Mouse (Mus musculus) R1 (cell line): ENCODE data around the gene Hjurp.
A peak's percentile ranks its signal among the peaks of the same experiment; 100 is the strongest.

ENCODE experiments used
- DNase-seq: peaks from one replicate; pipeline ENCODE4 v3.0.0-alpha.2; 2018; ENCODE audit warnings: low read depth, low spot score

Gene Hjurp

DNA sequence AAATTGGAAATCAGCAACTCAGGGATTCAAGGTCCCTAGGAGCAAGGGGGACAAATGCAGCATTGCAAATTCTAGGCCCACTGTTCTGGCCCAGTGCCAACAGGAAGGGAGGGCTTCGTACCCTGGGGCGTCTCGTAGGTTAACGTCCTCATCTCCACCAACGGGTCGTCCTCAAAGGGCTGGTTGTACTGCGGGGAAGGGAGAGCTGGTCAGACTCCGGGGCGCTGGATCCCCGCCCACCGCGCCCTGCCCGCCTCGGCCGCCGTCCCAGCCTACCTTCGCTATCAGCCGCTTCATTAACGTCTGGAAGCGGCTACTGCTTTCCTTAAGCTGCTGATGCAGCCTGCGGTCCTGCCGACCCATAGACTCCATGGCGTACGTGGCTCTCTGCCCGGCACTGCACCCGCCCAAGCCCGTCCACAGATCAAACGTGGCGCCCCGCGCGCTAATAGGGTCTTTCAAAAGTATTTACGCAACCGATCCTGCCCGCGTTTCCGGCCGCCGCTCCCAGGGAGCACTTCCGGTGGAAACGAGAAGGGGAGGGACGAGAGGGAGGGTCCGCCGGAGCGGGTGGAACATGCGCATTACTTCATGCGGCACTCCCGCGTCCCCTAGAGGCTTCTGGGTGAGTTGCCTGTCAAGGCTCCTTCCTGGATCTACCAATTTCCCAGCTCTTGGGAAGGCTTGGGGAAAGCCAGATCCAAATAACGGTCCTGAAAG lies at the start of gene Hjurp, which contains the start of gene Trpm8:
TSS of gene Hjurp (minus strand) at position 536 of the 720 bp plus-strand sequence.
TSS of gene Trpm8 (plus strand) at position 564 of the 720 bp plus-strand sequence.
- peak; percentile 100 for DNase-seq

DNA sequence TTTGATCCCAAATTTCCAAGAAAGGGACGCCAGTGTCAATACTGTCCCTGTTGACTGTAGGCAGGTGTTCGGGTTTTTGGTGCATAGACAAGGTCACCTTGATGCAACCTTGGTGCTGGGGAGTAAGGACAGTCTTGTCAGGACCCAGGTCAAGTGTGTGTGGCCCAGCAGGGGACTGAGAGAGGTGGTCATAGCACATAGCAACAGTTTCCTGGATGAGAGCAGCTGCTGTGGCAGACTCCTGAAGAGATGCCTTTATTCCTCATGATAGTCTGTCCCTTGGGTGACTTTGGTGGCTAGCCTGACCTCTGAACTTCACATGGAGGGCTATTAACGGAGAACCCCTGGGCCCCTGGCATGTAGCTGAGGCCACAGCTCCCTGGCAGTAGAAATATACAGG lies 45.7 kb upstream of the Hjurp start:
- DNase-seq = no peak

DNA sequence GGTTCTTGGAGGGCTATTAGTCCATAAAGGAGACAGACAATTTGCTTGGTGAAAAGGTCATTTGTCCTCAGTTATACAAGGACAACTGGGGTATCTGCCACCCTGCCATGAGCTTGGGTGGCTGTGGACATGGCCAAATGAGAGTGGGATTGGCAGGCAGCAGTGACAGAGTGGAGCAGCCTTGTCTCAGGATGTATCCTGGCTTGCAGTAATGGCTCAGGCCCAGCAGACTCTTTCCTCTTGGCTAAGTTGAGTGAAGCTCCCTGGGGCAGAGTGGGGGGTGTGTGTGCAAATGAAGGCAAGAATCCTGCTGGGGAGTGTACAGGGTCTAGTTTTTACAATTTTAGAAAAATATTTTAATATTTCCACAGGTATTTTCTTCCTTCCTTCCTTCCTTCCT lies 44.7 kb upstream of the Hjurp start:
- no peak for DNase-seq

DNA sequence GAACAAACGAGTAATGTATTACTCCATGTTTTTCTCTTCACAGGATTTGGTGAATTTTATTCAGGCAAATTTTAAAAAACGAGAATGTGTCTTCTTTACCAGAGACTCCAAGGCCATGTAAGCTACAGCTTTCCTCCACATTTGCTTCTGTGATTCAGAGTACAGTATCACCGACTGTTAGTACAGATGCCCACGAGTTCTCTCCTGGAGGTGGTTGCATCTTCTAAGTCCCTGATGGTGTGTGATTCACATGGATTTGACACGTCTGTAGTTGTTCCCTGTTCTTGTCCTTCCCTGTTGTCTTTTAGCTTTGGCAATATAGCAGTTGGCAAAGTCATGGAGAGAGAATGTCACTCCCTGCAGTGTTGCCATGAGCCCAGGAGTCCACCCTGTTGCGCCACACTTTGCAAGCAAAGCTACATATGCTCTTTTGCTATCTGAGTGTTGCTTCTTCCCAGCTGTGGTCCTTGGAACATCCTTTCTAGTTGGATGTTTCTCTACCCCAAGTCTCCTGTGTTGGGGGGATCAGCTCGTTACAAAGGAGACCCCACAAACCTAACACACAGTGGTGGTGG lies 43.5 kb upstream of the Hjurp start:
- DNase-seq = no peak

DNA sequence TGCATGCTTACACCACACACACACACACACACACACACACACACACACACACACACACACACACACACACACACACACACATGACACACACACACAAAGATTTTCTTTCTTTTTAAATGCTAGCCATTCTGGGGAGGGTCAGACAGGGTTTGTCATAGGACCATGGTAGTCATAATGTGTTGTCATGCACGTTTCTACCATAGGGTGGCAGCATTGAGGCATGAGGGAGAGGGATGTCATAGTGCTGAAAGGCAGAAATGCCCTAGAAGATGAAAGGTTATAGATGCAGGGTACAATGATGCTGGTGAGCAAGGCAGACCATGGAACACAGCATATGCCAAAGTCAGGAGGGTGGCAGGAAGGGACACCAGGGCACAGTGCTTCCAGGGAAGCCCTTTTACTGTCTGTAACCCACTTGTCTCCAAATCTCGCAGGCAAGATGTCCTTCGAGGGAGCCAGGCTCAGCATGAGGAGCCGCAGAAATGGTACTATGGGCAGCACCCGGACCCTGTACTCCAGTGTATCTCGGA lies 41.2 kb upstream of the Hjurp start:
- DNase-seq = peak; percentile 74

DNA sequence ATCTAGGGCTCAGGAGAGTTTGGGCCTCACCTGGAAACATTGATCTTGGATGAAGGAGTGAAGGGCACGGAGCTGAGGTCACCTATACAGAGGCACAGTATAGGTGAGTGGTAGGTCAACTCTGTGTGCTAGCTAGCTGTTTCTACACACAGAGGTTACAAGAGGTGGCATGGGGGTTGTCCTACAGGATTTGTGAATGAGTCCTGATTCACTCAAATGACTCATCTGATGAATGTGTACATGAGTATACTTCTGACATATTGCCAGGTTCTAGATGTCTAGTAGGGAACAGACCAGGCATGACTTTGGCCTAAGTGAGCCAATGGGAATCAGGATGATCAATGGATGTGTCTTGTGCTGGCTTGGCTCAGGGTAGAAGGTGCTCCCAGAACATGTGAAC lies 39.8 kb upstream of the Hjurp start:
- no peak for DNase-seq

DNA sequence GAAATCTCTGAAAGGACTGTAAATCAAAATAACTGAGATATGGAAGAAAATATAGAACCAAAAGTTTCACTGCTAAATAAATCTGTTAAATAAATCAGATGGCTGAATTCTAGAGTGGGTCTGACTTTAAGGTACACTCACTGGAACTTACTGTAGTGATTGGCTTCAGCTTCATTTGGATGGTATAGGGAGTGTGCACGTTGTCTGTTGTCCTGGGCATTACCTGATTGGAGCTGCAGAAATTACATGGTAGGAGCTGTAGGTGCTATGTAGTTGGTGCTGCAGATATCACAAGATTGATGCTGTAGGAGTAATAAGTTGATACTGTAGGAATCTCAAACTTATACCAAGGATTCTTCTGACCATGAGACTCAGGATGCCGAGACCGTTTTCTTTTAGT lies 32.9 kb upstream of the Hjurp start:
- no peak for DNase-seq

DNA sequence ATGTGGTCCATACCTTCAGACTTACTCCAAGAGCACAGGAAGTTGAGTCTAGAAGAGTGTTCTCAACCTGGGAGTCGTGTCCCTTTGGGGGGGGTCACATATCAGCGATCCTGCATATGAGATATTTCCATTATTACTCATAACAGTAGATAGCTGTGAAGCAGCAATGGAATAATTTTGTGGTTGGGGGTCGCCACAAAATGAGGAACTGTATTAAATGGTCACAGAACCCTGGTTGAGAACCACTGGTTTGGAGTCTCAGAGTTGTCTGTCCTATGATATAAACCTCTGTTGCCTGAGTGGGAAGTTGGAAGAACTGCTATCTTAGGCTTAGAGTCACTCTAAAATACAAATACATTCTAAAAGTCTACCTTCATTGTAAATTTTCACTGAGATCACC lies 32.5 kb upstream of the Hjurp start:
- no peak for DNase-seq

DNA sequence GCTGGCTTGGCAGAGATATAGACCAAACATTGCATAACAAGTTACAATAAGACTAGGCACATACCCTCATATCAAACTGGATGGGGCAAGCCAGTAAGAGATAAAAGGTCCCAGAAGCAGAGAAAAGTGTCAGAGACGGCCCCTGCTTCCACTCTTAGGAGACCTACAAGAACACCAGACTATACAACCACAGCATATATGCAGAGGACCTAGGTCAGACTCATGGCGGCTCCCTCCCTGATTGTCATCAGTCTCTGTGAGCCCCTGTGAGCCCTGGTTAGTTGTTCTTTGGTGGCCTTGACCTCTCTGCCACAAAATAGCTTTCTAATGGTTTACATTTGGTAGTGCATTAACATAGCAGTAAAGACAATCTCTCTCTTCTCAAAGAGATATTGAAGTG lies 31.6 kb upstream of the Hjurp start:
- no peak for DNase-seq

DNA sequence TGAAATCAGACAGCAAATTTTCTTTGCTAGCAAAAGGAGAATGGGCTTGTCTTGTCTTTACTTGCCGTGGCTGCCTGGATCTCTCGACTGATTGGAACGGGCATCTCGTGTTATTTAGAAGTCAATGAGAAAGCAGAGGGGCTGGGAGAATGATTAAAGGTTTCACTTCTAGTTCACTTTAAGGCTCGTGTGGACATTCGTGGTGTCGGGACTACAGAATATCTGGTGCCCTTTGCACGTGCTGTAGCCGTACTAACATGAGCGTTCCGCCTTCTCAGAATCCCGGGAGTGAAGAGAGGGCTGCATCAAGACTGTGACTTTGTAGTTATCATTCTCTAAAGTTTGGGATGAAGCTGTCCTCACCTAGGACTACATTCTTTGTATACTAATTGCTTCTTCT lies 29.7 kb upstream of the Hjurp start:
- DNase-seq = no peak

DNA sequence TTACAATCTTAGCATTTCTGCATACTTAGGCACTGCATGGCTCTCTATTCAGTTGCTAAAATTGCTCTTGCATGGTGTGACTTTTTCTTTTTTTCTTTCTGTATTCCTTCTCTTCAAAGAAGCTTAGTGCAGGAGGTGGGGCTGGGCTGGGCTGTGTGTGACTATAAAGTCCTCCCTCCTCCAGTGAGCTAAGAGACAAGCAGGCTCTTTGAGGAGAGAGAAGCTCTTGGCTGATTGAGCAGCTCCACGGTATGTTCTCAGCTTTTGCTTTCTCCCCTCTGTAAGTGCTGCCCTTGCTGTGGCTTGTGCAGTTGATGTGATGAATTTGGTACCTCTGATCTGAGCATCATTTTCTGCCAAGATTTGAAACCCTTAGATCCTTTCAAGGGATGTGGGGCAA lies 29.1 kb upstream of the Hjurp start:
- DNase-seq = no peak

DNA sequence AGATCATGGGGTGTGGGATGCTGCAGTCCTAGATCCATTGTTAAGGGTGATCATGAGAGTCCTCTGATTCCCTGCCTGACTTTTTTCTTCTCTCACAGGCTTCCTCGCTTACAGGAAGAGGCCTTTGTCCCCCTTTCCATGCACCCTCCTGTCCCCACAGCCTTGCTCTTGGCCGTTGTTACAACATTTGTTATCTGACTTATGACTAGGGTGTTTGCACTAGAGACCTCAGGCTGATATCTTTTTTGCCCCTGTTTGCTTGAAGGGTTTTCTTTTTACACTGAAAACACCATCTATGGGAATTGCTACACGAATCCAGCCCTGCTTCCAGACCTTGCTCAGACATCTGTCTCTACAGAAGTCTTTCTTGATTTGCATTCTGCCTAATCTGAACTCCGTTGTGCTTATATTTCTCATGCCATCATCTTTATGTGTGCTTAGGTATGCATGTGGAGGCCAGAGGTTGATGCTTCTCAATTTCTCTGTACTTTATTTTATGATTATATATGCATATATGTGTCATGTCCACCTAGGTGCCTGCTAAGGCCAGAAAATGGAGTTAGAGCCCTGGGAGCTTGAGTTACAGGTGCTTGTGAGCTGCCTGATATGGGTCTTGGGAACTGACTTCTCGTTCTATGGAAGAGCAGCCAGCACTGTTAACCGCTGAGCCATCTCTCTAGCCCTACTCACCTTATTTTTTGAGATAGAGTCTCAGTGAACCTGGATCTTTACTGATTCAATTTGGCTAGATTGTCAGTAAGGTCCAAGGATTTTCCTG lies 27.8 kb upstream of the Hjurp start:
- no peak for DNase-seq

DNA sequence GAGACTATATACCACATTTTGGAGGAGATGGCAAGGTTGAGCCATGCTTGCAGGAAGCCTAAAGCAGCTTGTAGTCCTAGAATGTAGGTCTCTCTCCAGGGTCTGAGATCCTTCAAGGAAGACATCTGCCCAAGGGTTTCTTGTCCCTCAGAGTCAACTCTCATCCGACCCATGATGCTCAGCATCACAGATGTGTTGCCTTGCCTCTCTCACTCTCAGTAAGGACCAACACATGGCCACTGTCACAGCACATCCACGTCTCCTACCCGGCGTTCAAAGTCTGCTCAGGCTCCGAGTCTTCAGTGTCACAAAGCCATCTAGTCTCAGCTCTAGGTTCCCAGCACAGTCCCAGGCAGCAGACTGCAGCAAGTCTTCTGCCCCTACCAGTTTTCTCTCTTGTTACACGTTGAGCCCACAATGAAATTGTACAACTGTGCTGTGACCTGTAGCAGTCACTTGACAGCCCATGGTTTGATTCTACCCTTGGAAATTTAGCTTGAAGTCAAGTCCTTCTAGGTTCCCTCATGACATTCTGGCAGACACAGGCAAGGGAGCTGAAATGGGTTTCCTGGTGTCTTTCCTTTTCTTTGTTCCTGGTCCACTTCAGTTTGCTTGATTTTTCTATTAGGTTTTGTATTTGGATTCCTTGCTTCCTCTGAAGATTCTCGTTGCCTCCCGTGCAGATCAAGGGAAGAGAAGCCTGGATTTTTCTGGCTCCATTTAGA lies 27.0 kb upstream of the Hjurp start:
- DNase-seq = no peak

DNA sequence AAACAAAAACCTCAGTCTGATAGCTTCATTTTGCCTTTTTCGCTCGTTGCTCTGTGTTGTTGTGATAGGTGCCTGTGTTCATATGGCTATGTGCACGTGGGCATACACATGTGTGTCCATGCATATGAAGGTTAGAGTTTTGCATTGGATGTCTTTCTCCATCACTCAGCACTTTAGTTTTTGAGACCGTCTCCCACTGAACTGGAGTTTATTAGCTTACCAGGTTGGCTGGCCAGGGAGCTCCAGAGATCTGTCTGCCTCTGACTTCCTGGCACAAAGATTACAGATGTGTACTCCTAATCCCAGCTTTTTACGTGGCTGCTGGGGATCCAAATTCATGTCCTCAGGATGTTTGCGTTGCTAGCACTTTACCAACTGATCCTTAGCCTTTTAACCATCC lies 26.3 kb upstream of the Hjurp start:
- DNase-seq = no peak

DNA sequence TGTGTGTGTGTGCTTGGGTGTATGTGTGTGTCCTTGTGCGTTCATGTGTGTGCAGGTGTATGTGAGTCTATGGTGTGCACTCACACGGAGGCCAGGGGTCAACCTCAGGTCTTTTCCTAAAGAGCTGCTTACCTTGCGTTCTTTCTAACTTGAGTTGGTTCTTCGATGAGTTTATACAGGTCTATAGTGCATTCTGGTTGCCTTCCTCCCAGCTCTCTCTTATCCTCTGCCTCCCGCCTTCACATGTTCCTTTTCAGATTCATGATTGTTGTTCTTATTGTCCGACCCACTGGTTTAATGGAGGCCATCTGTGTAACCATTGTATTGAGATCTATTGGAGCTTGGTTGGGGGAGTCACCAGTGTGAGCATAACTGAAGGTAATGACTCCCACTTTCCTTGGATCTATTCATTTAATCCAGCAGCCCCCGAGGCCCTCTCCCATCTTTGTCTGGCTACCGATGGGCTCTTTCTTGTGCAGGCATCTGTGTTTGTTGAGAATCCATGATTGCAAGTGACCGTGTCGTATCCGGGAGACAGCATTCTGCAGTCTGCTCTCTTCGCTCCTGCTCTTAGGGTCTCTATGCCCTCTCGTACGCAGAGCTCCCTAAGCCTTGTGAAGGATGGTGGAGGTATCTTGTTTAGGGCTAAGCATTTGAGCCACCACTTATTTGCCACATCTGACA lies 24.8 kb upstream of the Hjurp start:
- no peak for DNase-seq

DNA sequence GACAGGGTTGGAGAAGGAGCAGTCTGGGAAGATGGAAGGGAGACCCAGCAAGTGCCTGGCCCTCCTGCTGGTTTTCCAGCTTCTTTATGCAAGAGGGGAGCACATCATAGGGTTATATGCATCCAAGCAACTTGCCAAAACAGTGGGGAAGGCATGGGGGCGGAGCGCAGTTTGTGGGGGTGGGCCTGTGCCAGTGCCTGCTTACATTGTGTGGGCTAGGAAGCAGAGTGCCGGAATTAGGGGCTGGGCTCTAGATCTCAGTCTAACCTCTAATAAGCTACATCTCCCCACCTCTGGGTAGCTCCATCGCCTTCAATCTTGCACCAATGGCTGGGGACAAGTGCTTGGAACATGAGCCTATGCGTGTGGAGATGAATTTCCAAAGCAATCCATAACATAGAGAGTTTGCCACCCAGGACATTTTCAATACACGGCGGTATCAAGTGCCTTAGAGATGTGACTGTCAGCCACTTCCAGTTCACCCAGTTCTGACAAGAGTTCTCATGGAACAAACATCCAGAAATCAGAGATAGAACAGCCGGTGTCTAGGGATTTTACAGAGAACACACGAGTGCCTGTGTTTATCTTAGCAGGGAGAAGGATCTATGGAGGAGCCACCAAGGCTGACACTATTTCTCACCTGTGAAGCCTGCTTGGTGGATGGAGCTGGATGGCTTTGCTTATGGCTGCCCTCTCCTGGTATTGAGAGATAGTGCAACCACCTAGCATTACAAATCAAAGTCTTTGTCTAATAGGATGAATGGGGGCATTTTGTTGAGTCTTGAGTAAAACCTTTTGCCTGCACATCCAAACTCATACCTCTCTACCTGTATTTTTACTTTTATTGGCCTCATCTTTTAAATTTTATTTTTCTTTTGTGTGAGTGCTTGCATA lies 23.9 kb upstream of the Hjurp start:
- peak; percentile 76 for DNase-seq

DNA sequence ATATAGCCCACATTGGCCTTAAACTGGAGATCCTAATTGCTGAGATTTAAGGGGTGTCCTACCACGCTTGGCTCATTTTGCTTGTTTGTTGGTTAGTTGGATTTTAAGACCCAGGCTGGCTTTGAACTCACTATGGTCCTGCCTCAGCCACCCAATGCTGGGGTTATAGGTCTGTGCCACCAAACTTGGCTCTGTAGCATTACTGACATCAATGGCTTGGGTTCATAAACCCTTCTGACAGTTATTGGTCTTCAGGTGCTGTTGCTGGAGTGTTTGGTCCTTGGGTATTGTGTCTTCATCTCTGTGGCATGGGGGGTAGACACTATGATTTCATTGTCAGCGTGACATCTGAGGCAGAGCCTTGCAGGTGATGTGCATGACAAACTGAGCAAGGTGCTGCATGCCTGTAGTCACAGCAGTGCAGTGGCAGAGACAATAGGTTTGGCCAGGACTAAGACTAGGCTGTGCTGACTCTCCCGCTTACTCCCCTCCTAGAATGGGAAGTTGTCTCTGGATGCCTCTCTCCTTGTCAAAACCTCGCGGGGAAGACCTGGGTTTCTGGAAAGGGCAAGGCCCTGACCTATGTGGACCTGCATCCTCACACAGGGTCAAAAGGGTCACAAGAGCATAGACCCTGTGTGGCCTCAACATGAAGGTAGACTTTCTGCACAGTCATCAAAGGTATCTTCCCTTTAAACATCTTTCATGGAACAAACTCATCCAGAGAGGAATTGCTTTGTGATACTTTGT lies 23.0 kb upstream of the Hjurp start:
- no peak for DNase-seq

DNA sequence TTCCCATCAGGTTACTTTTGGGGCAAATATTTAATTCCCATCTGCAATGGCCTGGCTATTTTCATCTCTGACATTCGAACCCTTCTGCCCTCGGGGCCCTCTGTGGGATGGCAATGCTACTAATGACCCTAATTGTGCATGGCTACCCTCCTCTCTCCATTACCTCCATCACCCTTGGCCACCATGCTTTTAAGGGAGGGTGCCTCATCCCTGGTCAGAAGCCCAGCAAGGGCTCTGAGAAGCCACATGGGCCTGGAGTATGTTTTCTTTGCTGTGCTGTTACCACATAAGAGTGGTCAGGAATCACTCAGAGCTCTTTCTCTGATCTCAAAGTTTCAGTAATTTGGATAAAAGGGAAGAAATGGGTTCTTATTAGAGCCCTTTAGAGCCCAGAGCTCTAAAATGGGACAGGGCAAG lies 22.1 kb upstream of the Hjurp start:
- DNase-seq = no peak

DNA sequence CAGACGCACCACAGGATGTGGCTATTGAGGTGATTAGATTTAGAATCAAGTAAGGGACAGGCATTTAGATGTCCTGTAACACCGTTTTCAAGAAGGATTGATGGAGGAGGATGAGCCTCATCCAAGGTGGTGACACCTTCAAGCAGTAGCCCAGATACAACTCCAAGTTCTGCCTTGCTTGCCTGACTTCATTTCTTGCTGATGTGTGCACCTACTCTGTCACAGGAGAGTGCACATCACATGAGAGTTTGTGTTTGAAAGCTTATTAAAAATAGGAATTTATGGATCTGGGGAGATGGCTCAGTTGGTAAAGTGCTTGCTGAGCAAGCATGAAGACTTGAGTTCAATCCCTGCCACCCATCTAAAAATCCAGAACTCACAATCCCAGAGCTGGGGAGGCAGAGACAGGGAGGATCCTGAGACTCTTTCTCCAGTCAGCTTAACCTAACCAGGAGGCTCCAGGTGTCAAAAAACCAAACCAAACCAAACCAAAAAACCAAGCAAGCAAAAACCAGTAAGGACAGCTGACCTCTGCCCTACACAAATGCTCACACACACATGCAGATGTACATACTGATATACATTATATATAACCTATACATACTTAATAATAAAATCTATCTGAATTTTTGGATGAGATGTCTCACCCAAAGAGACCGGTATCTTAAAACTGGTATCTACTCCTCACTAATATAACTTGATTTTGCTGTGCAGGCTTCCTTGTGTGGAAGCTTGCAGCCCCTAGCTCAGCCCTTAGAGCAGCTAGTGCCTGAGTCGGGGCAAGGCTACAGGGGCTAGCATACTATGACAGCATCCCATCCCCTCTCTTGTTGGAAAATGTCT lies 21.5 kb upstream of the Hjurp start:
- no peak for DNase-seq
